Mouse (Mus musculus): ENCODE data around the gene Fanci. TPM values are rescaled to one million over a fixed set of nuclear protein-coding genes. Genes with fewer than 3 reads are reported as not detected.

Gene Fanci
- total and polyA plus RNA-seq, 3 experiments = 14.9 to 25.0 (median 20.0) TPM

DNA sequence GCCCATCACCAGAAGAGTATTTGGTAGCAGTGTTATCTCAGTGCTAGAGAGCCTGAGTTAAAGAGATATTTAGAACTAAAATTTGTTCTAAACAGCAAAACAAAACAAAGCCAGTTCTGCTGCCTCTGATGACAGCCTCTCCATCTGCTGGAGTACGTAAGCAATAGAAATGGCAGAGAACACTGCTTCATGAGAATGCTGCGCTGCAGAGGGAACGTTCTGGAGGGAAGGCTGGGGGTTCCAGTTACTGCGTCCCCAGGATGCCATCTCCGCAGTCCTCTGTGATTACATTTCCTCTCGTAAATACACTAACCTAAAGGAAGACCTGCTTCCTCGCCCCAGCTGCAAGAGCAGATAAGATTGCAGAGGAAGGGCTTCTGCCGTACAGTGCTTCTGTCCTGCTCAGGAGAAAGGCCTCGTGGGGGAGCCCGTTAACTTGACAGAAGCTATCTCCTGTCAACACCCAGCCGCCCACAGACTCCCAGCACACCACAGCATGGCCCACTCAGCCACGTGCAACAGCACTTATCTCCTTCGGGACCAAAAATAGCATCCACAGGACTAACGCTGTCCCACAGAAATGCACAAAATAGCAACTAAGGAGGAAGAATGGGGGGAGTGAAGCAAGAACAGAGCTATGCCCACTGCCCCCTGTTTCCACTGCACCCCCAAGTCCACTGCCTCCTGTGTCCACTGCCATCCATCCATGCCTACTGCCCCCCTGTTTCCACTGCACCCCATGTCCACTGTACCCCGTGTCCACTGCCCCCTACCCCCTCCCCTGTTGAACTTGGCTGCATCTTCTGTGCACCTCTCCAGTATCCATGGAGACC, 33.2 kb upstream of the Fanci start:
- Histone ChIP-seq H3K36me3 (replicated peaks in 1 of 2; ENCODE audit: control insufficient read depth in 1 of 2, insufficient read depth in 1 of 2, low read length in 1 of 2) (peaks cover 45 to 85% of the 10 kb centered on the region in 2 experiments), H3K79me2 (replicated peaks; ENCODE audit: control insufficient read depth, extremely low read depth, insufficient read depth, poor library complexity, severe bottlenecking) (no peaks in the 10 kb centered on the region), H3K4me3 (replicated peaks in 1 of 3; ENCODE audit: low read depth in 2 of 3, low read length in 2 of 3, poor library complexity in 1 of 3) (no peak overlapping the region), H3K4me2 (ENCODE audit: insufficient read depth, low read depth, poor library complexity, severe bottlenecking) (no peak overlapping the region), H3K9me3 (replicated peaks; ENCODE audit: low read length) (no peaks in the 10 kb centered on the region), H3K27ac (ENCODE audit: insufficient read depth, low read depth) (no peak overlapping the region), H3K4me1 (ENCODE audit: control insufficient read depth in 1 of 2, insufficient read depth in 2 of 2) (peaks cover 0 to 14% of the 10 kb centered on the region in 2 experiments; a peak in 1 of 4 replicates), H3K27me3 (replicated peaks) (no peaks in the 10 kb centered on the region), H3K9ac (ENCODE audit: insufficient read depth, low read depth) (no peak overlapping the region)
- in situ Hi-C loops (cut with MboI; ENCODE audit: low pct_ligation_motif_present, low pct_unique_long_range_greater_than_20kb, low sequenced_read_pairs) (loop anchor here (25.0 kb wide), 1 partner anchor 446 kb away; the partner anchor contains the start of gene Isg20), dilution Hi-C loops (cut with MboI; ENCODE audit: extremely low pct_ligation_motif_present, extremely low pct_unique_long_range_greater_than_20kb, low sequenced_read_pairs) (no loop called here)
- TF ChIP-seq POLR2AphosphoS2 (IDR thresholded peaks at IDR 0.05; ENCODE audit: low read depth, low read length) (no peak), IRF4 (IDR thresholded peaks at IDR 0.05; ENCODE audit: low read depth, low read length) (no peak), GABPA (IDR thresholded peaks at IDR 0.05; ENCODE audit: insufficient replicate concordance, low read depth, low read length) (no peak), ZC3H11A (IDR thresholded peaks at IDR 0.05; ENCODE audit: low read depth, low read length) (no peak), USF2 (conservative IDR thresholded peaks at IDR 0.05; ENCODE audit: low read depth, low read length) (no peak), BHLHE40 (IDR thresholded peaks at IDR 0.05; ENCODE audit: low read depth, low read length) (no peak), JUND (conservative IDR thresholded peaks at IDR 0.05; ENCODE audit: low read depth, low read length) (no peak), ELF1 (IDR thresholded peaks at IDR 0.05; ENCODE audit: low read depth, low read length) (no peak), ETS1 (conservative IDR thresholded peaks at IDR 0.05; ENCODE audit: low read depth, low read length) (no peak), CHD1 (IDR thresholded peaks at IDR 0.05; ENCODE audit: low read depth, low read length) (no peak), CHD2 (IDR thresholded peaks at IDR 0.05; ENCODE audit: low read length) (no peak), ZNF384 (IDR thresholded peaks at IDR 0.05; ENCODE audit: low read depth, low read length) (no peak)
- DNase-seq (ENCODE audit: extremely low read depth) = no peak

DNA sequence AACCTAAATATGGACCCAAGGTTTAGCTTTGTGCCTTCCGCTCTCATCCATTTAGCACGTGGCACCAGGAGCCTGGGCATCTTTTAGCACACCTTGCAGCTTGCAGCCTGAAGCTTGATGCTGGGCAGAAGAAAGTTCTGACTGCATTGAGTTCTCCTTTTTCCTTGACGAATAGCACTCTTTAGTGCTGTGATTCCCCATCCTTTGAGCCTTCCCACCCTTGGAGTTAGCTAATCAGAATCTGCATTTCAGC, 32.6 kb upstream of the Fanci start:
- Histone ChIP-seq H3K9ac (ENCODE audit: insufficient read depth, low read depth) (no peak overlapping the region), H3K9me3 (replicated peaks; ENCODE audit: low read length) (no peaks in the 10 kb centered on the region), H3K36me3 (replicated peaks in 1 of 2; ENCODE audit: control insufficient read depth in 1 of 2, insufficient read depth in 1 of 2, low read length in 1 of 2) (peaks cover 41 to 82% of the 10 kb centered on the region in 2 experiments), H3K4me1 (ENCODE audit: control insufficient read depth in 1 of 2, insufficient read depth in 2 of 2) (peaks cover 0 to 19% of the 10 kb centered on the region in 2 experiments; a peak in 2 of 4 replicates), H3K4me3 (replicated peaks in 1 of 3; ENCODE audit: low read depth in 2 of 3, low read length in 2 of 3, poor library complexity in 1 of 3) (no peak overlapping the region), H3K27ac (ENCODE audit: insufficient read depth, low read depth) (no peak overlapping the region), H3K4me2 (ENCODE audit: insufficient read depth, low read depth, poor library complexity, severe bottlenecking) (no peak overlapping the region), H3K79me2 (replicated peaks; ENCODE audit: control insufficient read depth, extremely low read depth, insufficient read depth, poor library complexity, severe bottlenecking) (no peaks in the 10 kb centered on the region), H3K27me3 (replicated peaks) (no peaks in the 10 kb centered on the region)
- dilution Hi-C loops (cut with MboI; ENCODE audit: extremely low pct_ligation_motif_present, extremely low pct_unique_long_range_greater_than_20kb, low sequenced_read_pairs) = no loop called here
- no peak for DNase-seq (ENCODE audit: extremely low read depth)
- in situ Hi-C loops (cut with MboI; ENCODE audit: low pct_ligation_motif_present, low pct_unique_long_range_greater_than_20kb, low sequenced_read_pairs) = loop anchor here (25.0 kb wide), 1 partner anchor 447 kb away; the partner anchor contains the start of gene Isg20
- TF ChIP-seq ZC3H11A (IDR thresholded peaks at IDR 0.05; ENCODE audit: low read depth, low read length) (no peak), TBP (conservative IDR thresholded peaks at IDR 0.05; ENCODE audit: low read depth, low read length) (no peak), SMC3 (IDR thresholded peaks at IDR 0.05; ENCODE audit: low read depth, low read length) (no peak), CHD2 (IDR thresholded peaks at IDR 0.05; ENCODE audit: low read length) (no peak), JUN (IDR thresholded peaks at IDR 0.05; ENCODE audit: insufficient read depth, low read depth, low read length) (no peak), KAT2A (IDR thresholded peaks at IDR 0.05; ENCODE audit: insufficient replicate concordance, low read length) (no peak), PAX5 (IDR thresholded peaks at IDR 0.05; ENCODE audit: low read length) (no peak), NRF1 (IDR thresholded peaks at IDR 0.05; ENCODE audit: low read depth, low read length) (no peak), USF1 (IDR thresholded peaks at IDR 0.05; ENCODE audit: low read depth, low read length) (no peak), ELF1 (IDR thresholded peaks at IDR 0.05; ENCODE audit: low read depth, low read length) (no peak), GABPA (IDR thresholded peaks at IDR 0.05; ENCODE audit: insufficient replicate concordance, low read depth, low read length) (no peak), RAD21 (IDR thresholded peaks at IDR 0.05; ENCODE audit: low read depth, low read length) (no peak), USF2 (conservative IDR thresholded peaks at IDR 0.05; ENCODE audit: low read depth, low read length) (no peak), ZMIZ1 (IDR thresholded peaks at IDR 0.05; ENCODE audit: low read depth, low read length) (no peak), ZKSCAN1 (IDR thresholded peaks at IDR 0.05; ENCODE audit: borderline replicate concordance, low read depth, low read length) (no peak)
